Mouse (Mus musculus) gastrocnemius, postnatal 4 days (tissue): ENCODE data around the gene Sgip1. TPM values are rescaled to one million over a fixed set of nuclear protein-coding genes. Genes with fewer than 3 reads are reported as not detected.

Experiments used
- DNase-seq, 2 experiments: peaks; one replicate each; pipeline ENCODE4 v3.0.0; 2021 to 2022; ENCODE audit warnings: low spot score in 2 of 2, mixed read lengths in 2 of 2
- total RNA-seq, 2 experiments: library from RNA; stranded (reverse); gene quantifications; 2 replicates each; pipeline ENCODE4 v1.2.3; 2021

The Sgip1 gene
- total RNA-seq, 2 experiments from 2014 or later = 2.0 to 3.5 TPM

DNA sequence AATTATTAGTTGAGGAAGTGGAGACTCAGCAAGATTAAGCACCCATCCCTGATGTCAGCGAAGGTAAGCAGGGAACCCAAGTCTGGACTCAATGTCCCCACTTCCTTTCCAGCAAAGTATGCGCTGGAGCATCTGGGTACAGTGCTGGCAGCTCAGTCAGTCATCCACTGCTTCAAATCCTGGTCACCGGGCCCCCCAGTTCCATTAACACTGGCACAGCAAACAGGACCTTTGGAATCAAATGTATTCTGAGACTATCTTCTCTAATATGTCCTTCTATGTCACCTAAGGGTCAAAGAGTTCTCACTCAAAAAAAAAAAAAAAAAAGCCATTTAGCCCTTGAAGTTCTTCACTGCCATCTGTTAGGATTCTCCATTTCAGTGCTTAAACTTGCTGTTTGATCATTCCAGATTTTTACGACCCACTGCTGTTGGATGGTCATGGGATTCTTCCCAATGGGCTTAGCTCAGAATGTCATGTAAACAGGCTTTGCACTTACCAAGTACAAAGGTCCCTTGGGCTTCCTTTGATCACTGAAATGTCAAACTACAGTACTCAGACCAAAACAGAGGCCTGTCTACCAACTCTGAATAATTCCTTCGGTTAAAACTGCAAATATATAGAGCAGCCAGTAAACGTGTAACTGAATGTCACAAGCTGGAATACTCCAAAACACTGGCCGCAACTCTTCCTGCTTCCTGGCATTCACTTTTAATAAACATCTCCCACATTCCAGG is 99.1 kb downstream of the Sgip1 start:
- no peak for DNase-seq

- DNase-seq = peak in 1 of 2 experiments; percentile 20
Observed at GRCm38 (mm10) chr4:102840956-102841729, 100.0 kb downstream of the Sgip1 start.

DNA sequence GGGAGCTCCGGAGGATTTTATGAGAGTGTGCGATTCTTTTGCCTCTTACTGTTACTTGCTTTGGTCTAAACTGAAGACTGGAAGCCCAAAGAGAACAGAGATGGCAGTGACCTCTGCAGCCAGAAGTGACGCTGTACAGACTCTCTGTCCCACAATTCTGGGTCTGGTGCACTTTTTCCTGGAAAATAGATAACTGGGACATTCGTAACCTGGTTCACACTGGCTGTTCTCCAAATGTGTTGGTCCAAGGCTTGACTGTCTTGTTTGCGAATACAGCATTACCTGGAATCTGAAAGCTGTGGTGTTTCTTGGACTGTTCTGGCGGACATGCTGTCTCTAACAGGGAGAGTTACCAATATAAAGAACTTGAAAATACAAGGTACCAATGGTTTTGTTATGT is 109.4 kb downstream of the Sgip1 start:
- DNase-seq = no peak

GRCm38 (mm10) chr4:102851161-102851560 is 110.1 kb downstream of the Sgip1 start:
- no peak for DNase-seq

DNA sequence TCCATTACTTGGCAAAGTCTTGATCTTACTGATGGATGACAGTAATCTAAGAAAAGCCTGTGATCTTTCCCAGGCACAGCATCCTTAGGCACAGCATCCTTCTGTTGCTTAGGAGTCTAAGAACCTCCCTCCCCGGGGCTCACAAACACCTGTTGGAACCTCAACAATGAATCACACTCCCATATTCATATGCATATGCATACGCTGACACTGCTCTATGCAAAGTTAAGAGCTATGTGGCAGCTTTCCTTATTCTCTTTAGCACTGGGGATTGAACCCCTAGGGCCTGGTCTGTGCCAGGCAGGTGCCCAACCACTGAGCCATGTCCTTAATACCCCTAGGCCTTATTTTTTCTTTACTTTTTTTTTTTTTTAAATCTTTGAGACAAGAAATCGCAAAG is 111.2 kb downstream of the Sgip1 start:
- DNase-seq = no peak

- DNase-seq = no peak
Observed at GRCm38 (mm10) chr4:102852808-102853207, 111.7 kb downstream of the Sgip1 start.

GRCm38 (mm10) chr4:102853330-102854022 is 112.4 kb downstream of the Sgip1 start:
- DNase-seq = no peak

GRCm38 (mm10) chr4:102854928-102855892 is 114.1 kb downstream of the Sgip1 start:
- DNase-seq = no peak

DNA sequence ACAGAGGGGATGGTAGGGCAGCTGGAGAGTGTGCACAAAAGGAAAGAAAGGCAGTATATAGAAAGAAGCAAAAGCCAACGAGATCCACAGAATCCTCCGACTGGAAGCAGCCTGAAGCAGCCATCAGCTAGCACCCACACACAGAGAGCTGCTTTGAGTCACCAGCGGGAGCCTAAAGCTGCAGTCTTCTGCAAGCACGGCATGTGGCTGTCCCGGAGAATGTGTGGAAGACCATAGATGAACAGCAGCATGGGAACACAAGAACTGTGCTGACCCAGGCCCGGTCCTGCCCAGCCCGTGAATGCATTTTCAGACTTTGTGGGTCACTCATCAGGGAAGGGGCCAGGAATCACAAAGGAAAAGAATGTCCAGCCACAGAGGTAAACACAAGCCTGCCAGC is 115.0 kb downstream of the Sgip1 start:
- DNase-seq = no peak

- DNase-seq = no peak
Observed at GRCm38 (mm10) chr4:102859259-102860194, 118.4 kb downstream of the Sgip1 start.

- DNase-seq = no peak
Observed at GRCm38 (mm10) chr4:102862751-102863710, 121.9 kb downstream of the Sgip1 start.

DNA sequence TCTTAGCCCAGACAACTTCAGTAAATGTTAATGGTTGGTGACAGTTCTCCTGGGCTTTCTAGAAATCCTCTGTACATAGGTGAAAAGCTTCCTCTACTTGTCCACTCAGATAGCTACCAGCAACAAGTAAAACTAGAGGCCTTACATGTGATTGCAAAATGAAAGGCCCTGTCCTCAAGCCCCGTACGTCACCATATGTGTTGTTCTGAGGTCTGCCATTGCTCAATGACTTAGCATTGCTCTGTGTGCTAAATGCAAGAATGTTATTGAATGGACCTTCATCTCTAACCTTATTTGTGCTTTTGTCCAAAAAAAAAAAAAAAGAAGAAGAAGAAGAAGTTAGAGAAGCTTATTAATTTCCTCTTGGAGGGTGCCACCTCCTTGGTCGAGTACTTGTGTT is 125.4 kb downstream of the Sgip1 start:
- DNase-seq = no peak

DNA sequence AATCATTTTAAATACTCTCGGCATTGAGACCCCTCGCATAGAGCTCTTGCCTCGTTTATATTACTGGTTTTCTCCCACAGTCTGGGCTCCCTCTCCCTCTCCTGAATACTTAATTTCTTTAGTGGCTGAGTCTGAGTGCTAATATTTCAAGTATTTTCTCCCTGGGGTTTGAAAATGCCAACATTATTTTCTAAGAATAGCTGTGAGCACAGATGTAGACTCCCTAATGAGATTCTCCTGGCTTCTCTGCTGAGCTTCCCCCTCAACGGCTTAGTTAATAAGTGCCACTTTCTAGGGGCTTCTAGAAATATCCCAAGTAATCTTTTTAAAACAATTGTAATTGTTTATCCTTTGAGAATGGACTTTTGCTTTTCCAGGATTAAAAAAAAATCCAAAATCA is 130.2 kb downstream of the Sgip1 start:
- no peak for DNase-seq

GRCm38 (mm10) chr4:102883142-102883541 is 142.0 kb downstream of the Sgip1 start:
- no peak for DNase-seq

DNA sequence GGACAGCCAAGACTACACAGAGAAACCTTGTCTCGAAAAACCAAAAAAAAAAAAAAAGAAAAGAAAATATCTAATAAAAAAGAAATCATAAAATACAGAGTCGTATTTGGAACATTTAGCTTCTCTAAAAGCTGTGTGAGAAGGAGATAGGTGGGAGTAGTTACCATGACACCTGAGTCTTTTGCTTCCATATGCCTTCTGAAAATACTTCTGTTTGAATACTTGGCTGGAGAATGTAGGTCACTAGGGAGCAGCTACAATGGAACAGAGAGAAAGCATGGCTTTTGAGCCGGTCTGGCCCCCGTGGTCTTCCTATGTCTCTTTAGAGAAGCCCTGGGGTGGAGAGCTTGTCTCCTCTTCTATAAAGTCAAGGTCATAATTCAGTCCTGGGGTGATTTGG is 143.1 kb downstream of the Sgip1 start:
- no peak for DNase-seq

DNA sequence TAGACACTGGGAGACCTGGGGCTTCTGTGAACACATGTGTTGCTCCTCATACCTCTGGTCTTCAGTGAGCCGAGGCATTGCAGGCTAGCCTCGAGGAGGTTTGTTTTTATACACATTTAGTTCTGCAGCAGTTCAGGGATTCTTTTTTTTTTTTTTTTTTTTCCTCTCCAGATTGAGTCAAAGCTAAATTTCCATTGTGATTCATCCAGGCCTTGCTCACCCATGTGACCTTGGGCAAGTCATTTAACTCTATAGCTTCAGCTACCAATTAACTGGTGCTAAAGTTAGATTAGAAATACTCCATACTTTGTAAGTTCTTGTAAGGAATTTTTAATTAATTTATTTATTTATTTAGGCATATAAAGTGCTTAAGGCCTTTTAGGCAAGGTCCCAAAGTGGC is 145.4 kb downstream of the Sgip1 start:
- no peak for DNase-seq

GRCm38 (mm10) chr4:102886902-102887301 is 145.8 kb downstream of the Sgip1 start:
- no peak for DNase-seq
